Mouse (Mus musculus) intestine, embryonic 15.5 days (tissue): ENCODE data around the gene Ndufb8. TPM values are rescaled to one million over a fixed set of nuclear protein-coding genes. Genes with fewer than 3 reads are reported as not detected.

Source experiments
- ATAC-seq: fragments of 200-750 bp; cut with Nextera tagmentation; 2 replicates; pipeline ENCODE4 v1.8.0; 2017; ENCODE audit warnings: moderate TSS enrichment, moderate library complexity
- H3K27ac ChIP-seq: fragments of 300-500 bp; sonication (generic); 2 replicates; pipeline ENCODE4 v1.5.1; 2015; ENCODE audit warnings: mild to moderate bottlenecking, inconsistent platforms
- H3K27me3 ChIP-seq: fragments of 300-500 bp; sonication (generic); replicated peaks from 2 replicates; pipeline ENCODE4 v1.6.1; 2015; ENCODE audit warnings: inconsistent platforms
- H3K36me3 ChIP-seq: fragments of 300-500 bp; sonication (generic); 2 replicates; pipeline ENCODE4 v1.6.1; 2015; ENCODE audit warnings: inconsistent platforms
- H3K4me1 ChIP-seq: fragments of 300-500 bp; sonication (generic); replicated peaks from 2 replicates; pipeline ENCODE4 v1.6.1; 2015; ENCODE audit warnings: inconsistent platforms
- H3K4me2 ChIP-seq: fragments of 300-500 bp; sonication (generic); replicated peaks from 2 replicates; pipeline ENCODE4 v1.6.1; 2015; ENCODE audit warnings: mild to moderate bottlenecking, inconsistent platforms
- H3K4me3 ChIP-seq: fragments of 300-500 bp; sonication (generic); replicated peaks from 2 replicates; pipeline ENCODE4 v1.5.1; 2015; ENCODE audit warnings: inconsistent platforms
- H3K9ac ChIP-seq: fragments of 300-500 bp; sonication (generic); 2 replicates; pipeline ENCODE4 v1.6.1; 2015; ENCODE audit warnings: inconsistent platforms
- H3K9me3 ChIP-seq: fragments of 300-500 bp; sonication (generic); 2 replicates; pipeline ENCODE4 v1.6.1; 2016; ENCODE audit warnings: inconsistent platforms
- WGBS: fragments of 180-500 bp; shearing (Covaris S2); methylation state at CpG from one replicate; pipeline ENCODE4 v1.1.7; 2015; 5-methylcytosine and 5-hydroxymethylcytosine counted together
- polyA plus RNA-seq: library from polyadenylated mRNA; unstranded; fragments of >200 nt; fragmentation: Nextera tagmentation; extraction: Ambion mirVana; gene quantifications from 2 replicates; pipeline ENCODE4 v1.2.1, GENCODE M21; 2015

Gene Ndufb8
- 562 and 659 TPM in 2 replicates for polyA plus RNA-seq

DNA sequence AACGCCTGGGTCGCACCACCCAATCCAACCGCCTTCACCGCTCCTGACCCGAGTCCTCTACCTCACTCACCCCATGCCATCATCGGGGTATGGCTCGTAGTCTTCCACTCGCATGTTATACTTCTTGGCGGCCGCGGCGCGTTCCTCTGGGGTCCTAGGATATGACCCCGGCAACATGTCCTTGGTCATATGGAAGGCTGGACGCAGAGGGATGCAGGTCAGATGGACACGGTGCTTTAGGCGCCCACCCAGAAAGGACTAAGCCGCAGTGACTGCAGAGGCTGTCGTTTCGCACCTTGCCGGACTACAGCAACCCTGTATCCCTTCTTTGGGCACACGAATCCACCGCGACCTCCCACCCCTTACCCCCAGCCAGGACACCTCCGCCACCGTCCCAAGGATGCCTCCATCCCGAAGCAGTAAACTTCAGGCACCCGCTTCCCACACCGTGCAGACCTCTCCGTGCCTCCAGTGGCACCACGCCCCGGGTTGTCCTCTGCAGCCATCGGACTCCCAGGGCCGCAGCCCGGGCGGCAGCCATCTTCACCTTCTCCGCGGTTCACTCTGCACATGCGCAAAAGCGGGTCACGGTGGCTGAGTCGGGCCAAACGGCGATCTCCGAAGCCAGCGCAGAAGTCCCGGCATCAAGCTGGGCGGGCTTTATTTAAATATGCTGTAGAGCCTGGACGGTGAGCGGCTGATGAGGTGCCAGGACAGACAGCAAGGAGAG, at the start of gene Ndufb8:
TSS of gene Ndufb8 (minus strand) at position 580 of the 730 bp plus-strand sequence.
- Histone ChIP-seq H3K4me2 (peak within 1 kb of the TSS; percentile 80), H3K4me3 (peak within 1 kb of the TSS; percentile 77), H3K27ac (peak within 1 kb of the TSS; percentile 1; the same call in 1 of the 2 replicates), H3K36me3 (peaks cover 19% of the 10 kb centered on the region), H3K9ac (peak within 1 kb of the TSS; percentile 83), H3K9me3 (no peaks in the 10 kb centered on the region), H3K4me1 (peaks cover 3% of the 10 kb centered on the region; the same call in 1 of the 2 replicates), H3K27me3 (no peaks in the 10 kb centered on the region)
- peak; percentile 94 for ATAC-seq
- WGBS, result under 1% methylated on average over 50 of the region's 50 CpGs

DNA sequence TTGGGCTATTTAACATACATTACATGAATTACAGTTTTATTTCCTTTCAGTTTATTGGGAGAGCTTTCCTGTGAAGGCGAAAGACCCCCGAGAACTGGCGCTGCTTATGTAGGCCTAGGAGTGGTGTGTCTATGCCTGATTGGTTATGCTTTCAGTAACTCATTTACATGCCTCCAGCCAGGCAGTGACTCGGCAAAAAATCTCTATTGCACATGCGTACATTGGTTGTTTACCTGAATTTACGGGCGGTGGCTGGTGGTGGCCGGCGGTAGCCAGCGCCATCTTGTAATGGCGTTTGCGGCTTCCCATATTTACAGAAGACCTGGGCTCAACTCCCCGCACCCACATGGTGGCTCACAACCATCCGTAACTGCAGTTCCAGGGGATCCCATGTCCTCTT, 38.9 kb upstream of the Ndufb8 start:
- Histone ChIP-seq H3K27me3 (no peaks in the 10 kb centered on the region), H3K4me1 (no peaks in the 10 kb centered on the region), H3K4me3 (no peak overlapping the region), H3K36me3 (no peaks in the 10 kb centered on the region), H3K27ac (no peak overlapping the region), H3K9me3 (no peaks in the 10 kb centered on the region), H3K9ac (no peak overlapping the region), H3K4me2 (no peak overlapping the region)
- ATAC-seq, result no peak
- 95% methylated on average over 14 of the region's 14 CpGs for WGBS

- H3K27ac ChIP-seq, result no peak overlapping the region
- no peak overlapping the region for H3K4me2 ChIP-seq
- no peaks in the 10 kb centered on the region for H3K9me3 ChIP-seq
- no peaks in the 10 kb centered on the region for H3K4me1 ChIP-seq
- WGBS, result 76% methylated on average over 6 of the region's 6 CpGs
- no peak for ATAC-seq
- H3K4me3 ChIP-seq, result no peak overlapping the region
- H3K36me3 ChIP-seq, result no peaks in the 10 kb centered on the region
- H3K27me3 ChIP-seq, result peaks cover 5% of the 10 kb centered on the region; the same call in 1 of the 2 replicates
- H3K9ac ChIP-seq, result no peak overlapping the region
Observed at GRCm38 (mm10) chr19:44591638-44592037, 36.4 kb upstream of the Ndufb8 start.

GRCm38 (mm10) chr19:44590992-44591391, 35.8 kb upstream of the Ndufb8 start:
- no peak for ATAC-seq
- no peak overlapping the region for H3K4me3 ChIP-seq
- WGBS, result 83% methylated on average over 18 of the region's 18 CpGs
- no peak overlapping the region for H3K27ac ChIP-seq
- H3K27me3 ChIP-seq, result peaks cover 7% of the 10 kb centered on the region
- H3K9me3 ChIP-seq, result no peaks in the 10 kb centered on the region
- H3K4me2 ChIP-seq, result no peak overlapping the region
- no peaks in the 10 kb centered on the region for H3K4me1 ChIP-seq
- H3K36me3 ChIP-seq, result no peaks in the 10 kb centered on the region
- no peak overlapping the region for H3K9ac ChIP-seq

- Histone ChIP-seq H3K4me2 (no peak overlapping the region), H3K27me3 (peaks cover 11% of the 10 kb centered on the region), H3K27ac (no peak overlapping the region), H3K9ac (no peak overlapping the region), H3K4me1 (no peaks in the 10 kb centered on the region), H3K4me3 (no peak overlapping the region), H3K36me3 (no peaks in the 10 kb centered on the region), H3K9me3 (no peaks in the 10 kb centered on the region)
- 53% methylated on average over 6 of the region's 7 CpGs for WGBS
- peak; percentile 56 for ATAC-seq
Observed at GRCm38 (mm10) chr19:44589591-44590223, 34.5 kb upstream of the Ndufb8 start.

DNA sequence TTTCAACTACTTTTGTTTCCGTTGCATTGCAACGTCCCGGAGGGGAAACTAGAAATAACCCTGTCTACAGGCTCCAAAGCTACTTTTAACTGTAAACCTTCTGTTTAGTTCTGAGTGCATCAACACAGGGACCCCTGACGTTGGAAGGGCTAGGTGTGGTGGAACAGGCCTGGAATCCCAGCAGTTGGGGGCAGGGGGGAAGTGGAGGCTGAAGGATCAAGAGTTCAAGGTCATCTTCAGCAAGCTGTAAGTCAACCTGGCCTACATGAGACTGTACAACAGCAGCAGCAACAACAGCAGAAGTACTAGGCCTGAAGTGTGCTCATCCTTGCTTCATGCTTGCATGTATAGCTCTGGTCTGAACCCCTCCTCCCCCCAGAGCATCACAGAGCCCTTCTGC, 32.8 kb upstream of the Ndufb8 start:
- Histone ChIP-seq H3K36me3 (no peaks in the 10 kb centered on the region), H3K4me3 (no peak overlapping the region), H3K9me3 (no peaks in the 10 kb centered on the region), H3K4me1 (no peaks in the 10 kb centered on the region), H3K9ac (no peak overlapping the region), H3K27me3 (peaks cover 11% of the 10 kb centered on the region), H3K27ac (no peak overlapping the region), H3K4me2 (no peak overlapping the region)
- ATAC-seq, result no peak
- WGBS, result 41% methylated on average over 4 of the region's 4 CpGs

DNA sequence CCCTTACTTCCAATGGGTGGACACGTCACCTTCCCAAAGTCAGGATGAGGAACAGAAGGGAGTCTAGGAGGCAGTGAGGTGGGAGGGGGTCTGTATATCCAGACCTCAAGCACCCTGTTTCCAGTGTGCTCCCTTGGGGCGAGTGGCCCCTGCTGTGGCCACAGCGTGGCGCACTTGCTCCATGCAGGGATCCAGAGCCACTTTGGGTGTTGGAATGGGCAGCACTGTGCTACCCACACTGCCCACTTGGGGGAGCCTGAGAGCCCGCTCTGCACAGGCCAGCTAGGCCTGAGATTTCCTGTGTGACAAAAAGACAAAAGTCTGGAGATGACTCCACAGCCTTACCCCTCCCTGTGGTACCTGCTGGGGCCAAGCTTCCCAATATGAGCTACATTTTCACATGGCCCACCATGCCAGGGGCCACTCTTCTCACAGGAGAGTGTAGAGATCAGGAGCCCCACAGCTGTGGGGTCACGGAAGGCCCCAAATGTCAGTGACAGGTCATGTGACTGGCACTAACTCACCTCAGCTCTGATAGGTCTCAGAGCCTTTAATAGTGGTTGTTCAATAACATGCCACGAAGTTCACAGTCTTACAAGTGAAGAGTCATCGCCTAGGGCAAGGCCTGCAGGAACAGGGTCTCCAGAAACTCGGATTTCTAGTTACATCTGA, 27.5 kb upstream of the Ndufb8 start:
- Histone ChIP-seq H3K4me2 (no peak overlapping the region), H3K9ac (no peak overlapping the region), H3K9me3 (no peaks in the 10 kb centered on the region), H3K4me1 (0 out of 2 replicates have a peak, but pooled peaks cover 2% of the 10 kb centered on the region), H3K36me3 (no peaks in the 10 kb centered on the region), H3K27me3 (peaks cover 11% of the 10 kb centered on the region), H3K4me3 (no peak overlapping the region), H3K27ac (no peak overlapping the region)
- 35% methylated on average over 9 of the region's 9 CpGs for WGBS
- ATAC-seq, result peak; percentile 86

DNA sequence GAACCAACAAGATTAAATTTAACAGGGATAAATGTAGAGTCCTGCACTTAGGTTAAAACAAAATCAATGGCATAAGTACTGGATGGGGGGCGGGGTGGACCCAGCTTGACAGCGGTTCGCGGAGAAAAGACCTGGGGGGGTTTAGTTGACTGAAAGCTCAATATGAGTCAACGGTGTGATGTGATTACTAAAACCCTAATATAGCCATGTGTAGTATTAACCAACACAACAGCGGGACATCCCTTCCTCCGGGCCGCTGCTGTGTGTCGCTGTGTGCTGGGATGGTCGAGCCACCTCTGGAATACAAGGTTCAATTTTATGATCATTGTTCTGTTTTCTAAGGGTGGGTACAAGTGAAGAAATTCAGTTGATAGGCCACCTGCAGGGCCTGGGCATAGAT, 26.9 kb upstream of the Ndufb8 start:
- Histone ChIP-seq H3K36me3 (no peaks in the 10 kb centered on the region), H3K27me3 (peaks cover 8% of the 10 kb centered on the region)
- 77% methylated on average over 10 of the region's 10 CpGs for WGBS

GRCm38 (mm10) chr19:44578038-44578437, 22.8 kb upstream of the Ndufb8 start:
- 72% methylated on average over 1 of the region's 1 CpGs for WGBS
- no peak overlapping the region for H3K4me2 ChIP-seq
- H3K4me3 ChIP-seq, result no peak overlapping the region
- H3K4me1 ChIP-seq, result 0 out of 2 replicates have a peak, but pooled peaks cover 2% of the 10 kb centered on the region
- no peaks in the 10 kb centered on the region for H3K9me3 ChIP-seq
- no peak for ATAC-seq
- H3K27ac ChIP-seq, result no peak overlapping the region
- no peak overlapping the region for H3K9ac ChIP-seq
- peaks cover 5% of the 10 kb centered on the region; the same call in 1 of the 2 replicates for H3K36me3 ChIP-seq
- no peaks in the 10 kb centered on the region for H3K27me3 ChIP-seq

More for the DNA sequence above, 26.9 kb upstream of the Ndufb8 start:
- Histone ChIP-seq H3K4me2 (no peak overlapping the region), H3K4me3 (no peak overlapping the region), H3K9me3 (no peaks in the 10 kb centered on the region), H3K4me1 (0 out of 2 replicates have a peak, but pooled peaks cover 2% of the 10 kb centered on the region), H3K9ac (no peak overlapping the region), H3K27ac (no peak overlapping the region)
- ATAC-seq, result 0 out of 2 replicates have a peak, but pooled peaks have one; percentile 28

GRCm38 (mm10) chr19:44576275-44576674, 21.0 kb upstream of the Ndufb8 start:
- Histone ChIP-seq H3K4me2 (no peak overlapping the region), H3K9me3 (no peaks in the 10 kb centered on the region), H3K9ac (no peak overlapping the region), H3K4me3 (no peak overlapping the region), H3K36me3 (peaks cover 20% of the 10 kb centered on the region), H3K4me1 (0 out of 2 replicates have a peak, but pooled peaks cover 2% of the 10 kb centered on the region), H3K27me3 (no peaks in the 10 kb centered on the region), H3K27ac (no peak overlapping the region)
- 57% methylated on average over 7 of the region's 7 CpGs for WGBS
- no peak for ATAC-seq

DNA sequence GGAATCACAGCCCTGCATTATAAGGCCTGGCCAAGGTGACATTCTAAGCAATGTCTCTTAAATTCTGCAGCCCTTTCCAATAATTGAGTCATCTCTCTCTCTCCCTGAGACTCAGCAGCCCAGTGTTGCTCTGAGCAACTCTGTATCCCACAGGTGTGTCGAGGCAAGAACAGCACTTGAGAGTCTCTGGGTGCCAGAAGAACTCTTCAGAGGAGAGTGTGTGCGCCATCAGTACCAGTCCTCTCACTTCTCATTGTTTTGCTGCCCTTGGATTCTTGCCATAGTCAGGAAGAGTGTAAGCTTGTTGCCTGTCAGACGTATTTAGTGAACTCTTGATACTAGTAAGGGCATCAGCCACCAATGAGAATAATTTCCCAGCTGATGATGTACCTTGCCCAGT, 12.5 kb upstream of the Ndufb8 start:
- Histone ChIP-seq H3K36me3 (peaks cover 56% of the 10 kb centered on the region), H3K27ac (no peak overlapping the region), H3K4me2 (no peak overlapping the region), H3K9ac (no peak overlapping the region), H3K4me3 (no peak overlapping the region), H3K27me3 (no peaks in the 10 kb centered on the region), H3K9me3 (no peaks in the 10 kb centered on the region), H3K4me1 (peaks cover 11% of the 10 kb centered on the region)
- ATAC-seq, result no peak
- WGBS, result 89% methylated on average over 3 of the region's 3 CpGs

GRCm38 (mm10) chr19:44564006-44564405, 8.8 kb upstream of the Ndufb8 start:
- Histone ChIP-seq H3K27me3 (no peaks in the 10 kb centered on the region), H3K27ac (no peak overlapping the region), H3K9ac (no peak overlapping the region), H3K4me1 (peaks cover 11% of the 10 kb centered on the region), H3K36me3 (peaks cover 25% of the 10 kb centered on the region), H3K4me2 (peak overlapping the region; percentile 69), H3K9me3 (no peaks in the 10 kb centered on the region), H3K4me3 (no peak overlapping the region; the same call in 1 of the 2 replicates)
- WGBS, result 86% methylated on average over 14 of the region's 14 CpGs
- ATAC-seq, result no peak
